Comparison of ENCODE assay signal across 8 mouse cellular contexts in the genomic region with DNA sequence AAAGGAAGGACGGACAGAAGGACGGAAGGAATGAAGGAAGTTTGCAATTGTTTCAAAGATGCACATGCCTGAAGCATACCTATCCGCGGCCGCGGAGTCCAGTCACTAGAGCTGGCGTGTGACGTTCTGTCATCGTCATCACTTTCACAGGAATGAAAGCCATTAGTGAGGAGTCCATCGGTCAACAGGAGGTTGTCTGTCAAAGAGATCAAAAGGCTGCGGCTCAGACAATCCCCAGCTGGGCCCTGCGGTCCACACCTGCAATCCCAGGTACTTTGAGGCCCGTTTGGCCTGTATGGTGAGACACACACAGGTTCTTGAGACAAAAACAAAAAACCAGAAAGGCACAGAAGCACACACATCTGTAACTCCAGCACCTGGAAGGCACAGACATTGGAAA. TPM values are rescaled to one million over a fixed set of nuclear protein-coding genes. Genes with fewer than 3 reads are reported as not detected.
A peak's percentile ranks its signal among the peaks of the same experiment; 100 is the strongest.
DNase-seq lines count a peak whose midpoint lies in the region; ATAC-seq lines count a peak whose summit lies in the region.

No protein-coding gene starts in this region.

- 55% methylated on average over 13 of the region's 13 CpGs for WGBS in heart, embryonic 14.5 days
- 68% methylated on average over 13 of the region's 13 CpGs for WGBS in forebrain, embryonic 12.5 days
- WGBS in kidney, embryonic 16.5 days: 64% methylated on average over 13 of the region's 13 CpGs
- WGBS in midbrain, embryonic 16.5 days: 52% methylated on average over 13 of the region's 13 CpGs

- peak overlapping the region; percentile 90 for H3K4me2 ChIP-seq in heart, embryonic 14.5 days (ENCODE audit: low read length)
- peak overlapping the region; percentile 78 for H3K4me2 ChIP-seq in forebrain, embryonic 12.5 days
- H3K4me2 ChIP-seq in kidney, embryonic 16.5 days (replicated peaks; ENCODE audit: low read depth, low read length): peak overlapping the region; percentile 89
- peak overlapping the region; percentile 59 for H3K4me2 ChIP-seq in midbrain, embryonic 16.5 days (ENCODE audit: low read length)

- H3K4me3 ChIP-seq in heart, embryonic 14.5 days (ENCODE audit: control insufficient read depth in 1 of 2, insufficient read depth in 1 of 2, low read depth in 1 of 2, low read length in 2 of 2): peak overlapping the region in 1 of 2 experiments; percentile 82; a peak in 3 of 4 replicates
- peak overlapping the region; percentile 84 for H3K4me3 ChIP-seq in forebrain, embryonic 12.5 days (replicated peaks)
- peak overlapping the region; percentile 76 for H3K4me3 ChIP-seq in kidney, embryonic 16.5 days (ENCODE audit: low read length)
- peak overlapping the region; percentile 85 for H3K4me3 ChIP-seq in midbrain, embryonic 16.5 days (ENCODE audit: low read depth, low read length)

- H3K4me1 ChIP-seq in heart, embryonic 14.5 days (ENCODE audit: control insufficient read depth in 2 of 2, insufficient read depth in 2 of 2, low read length in 2 of 2): peaks cover 8 to 12% of the 10 kb centered on the region in 2 experiments
- H3K4me1 ChIP-seq in forebrain, embryonic 12.5 days: peaks cover 22% of the 10 kb centered on the region
- peaks cover 19% of the 10 kb centered on the region for H3K4me1 ChIP-seq in kidney, embryonic 16.5 days (ENCODE audit: insufficient read depth, low read length)
- H3K4me1 ChIP-seq in midbrain, embryonic 16.5 days (ENCODE audit: control insufficient read depth, insufficient read depth, low read length): peaks cover 20% of the 10 kb centered on the region

- no peak for DNase-seq in heart, postnatal 4 days
- DNase-seq in urinary bladder, postnatal 14 days (ENCODE audit: low spot score): no peak
- no peak for DNase-seq in thymus, postnatal 36 days
- DNase-seq in layer of hippocampus, adult 9-10 months (ENCODE audit: low spot score): no peak

- H3K27me3 ChIP-seq in heart, embryonic 14.5 days (ENCODE audit: control insufficient read depth, insufficient read depth, low read length): no peaks in the 10 kb centered on the region
- no peaks in the 10 kb centered on the region for H3K27me3 ChIP-seq in forebrain, embryonic 12.5 days
- H3K27me3 ChIP-seq in kidney, embryonic 16.5 days (ENCODE audit: insufficient read depth, low read length): no peaks in the 10 kb centered on the region
- H3K27me3 ChIP-seq in midbrain, embryonic 16.5 days (ENCODE audit: control insufficient read depth, insufficient read depth, low read depth, low read length): no peaks in the 10 kb centered on the region

- peaks cover 26% of the 10 kb centered on the region for H3K36me3 ChIP-seq in heart, embryonic 14.5 days (ENCODE audit: control insufficient read depth, insufficient read depth, low read length)
- H3K36me3 ChIP-seq in forebrain, embryonic 12.5 days (replicated peaks): peaks cover 23% of the 10 kb centered on the region
- peaks cover 13% of the 10 kb centered on the region; the same call in 1 of the 2 replicates for H3K36me3 ChIP-seq in kidney, embryonic 16.5 days (ENCODE audit: insufficient read depth, low read length)
- H3K36me3 ChIP-seq in midbrain, embryonic 16.5 days (ENCODE audit: control insufficient read depth, insufficient read depth, low read length): no peaks in the 10 kb centered on the region

- peak overlapping the region; percentile 98 for H3K9ac ChIP-seq in heart, embryonic 14.5 days (ENCODE audit: low read length)
- peak overlapping the region; percentile 96; the same call in 1 of the 2 replicates for H3K9ac ChIP-seq in forebrain, embryonic 12.5 days
- H3K9ac ChIP-seq in kidney, embryonic 16.5 days (replicated peaks; ENCODE audit: low read length): peak overlapping the region; percentile 57
- H3K9ac ChIP-seq in midbrain, embryonic 16.5 days (ENCODE audit: low read depth, low read length): peak overlapping the region; percentile 46; the same call in 1 of the 2 replicates

- no peaks in the 10 kb centered on the region for H3K9me3 ChIP-seq in heart, embryonic 14.5 days (ENCODE audit: control insufficient read depth, low read length)
- H3K9me3 ChIP-seq in forebrain, embryonic 12.5 days: no peaks in the 10 kb centered on the region
- H3K9me3 ChIP-seq in kidney, embryonic 16.5 days (ENCODE audit: low read length): no peaks in the 10 kb centered on the region
- H3K9me3 ChIP-seq in midbrain, embryonic 16.5 days (replicated peaks; ENCODE audit: control insufficient read depth, low read length, poor library complexity, severe bottlenecking): no peaks in the 10 kb centered on the region

- ATAC-seq in heart, embryonic 14.5 days (ENCODE audit: insufficient number of reproducible peaks, insufficient read depth, low FRiP score, low read depth): no peak
- ATAC-seq in forebrain, embryonic 12.5 days (ENCODE audit: low FRiP score): no peak
- ATAC-seq in kidney, embryonic 16.5 days (ENCODE audit: low FRiP score, low TSS enrichment): no peak
- no peak for ATAC-seq in midbrain, embryonic 16.5 days

- H3K27ac ChIP-seq in heart, embryonic 14.5 days (replicated peaks in 1 of 2; ENCODE audit: control insufficient read depth in 1 of 2, insufficient read depth in 1 of 2, low read depth in 2 of 2, low read length in 2 of 2): no peak overlapping the region
- H3K27ac ChIP-seq in forebrain, embryonic 12.5 days: no peak overlapping the region
- no peak overlapping the region for H3K27ac ChIP-seq in kidney, embryonic 16.5 days (ENCODE audit: low read length)
- H3K27ac ChIP-seq in midbrain, embryonic 16.5 days (ENCODE audit: low read length): no peak overlapping the region

RNA-seq across cellular contexts. Expression of a gene that starts 44.6 kb away (rescaled TPM):
- 6.4 and 7.8 TPM in 2 replicates for polyA plus RNA-seq in heart, embryonic 14.5 days (2014; fragmentation: Nextera tagmentation; extraction: Ambion mirVana)
- 10 to 100 TPM; 13.2 to 14.3 TPM for total RNA-seq in heart, postnatal 4 days (2021)
- polyA plus RNA-seq in forebrain, embryonic 12.5 days (2016; fragmentation: Nextera tagmentation; extraction: Ambion mirVana): 6.1 and 6.9 TPM in 2 replicates
- polyA plus RNA-seq in kidney, embryonic 16.5 days (2015; fragmentation: Nextera tagmentation; extraction: Ambion mirVana): 4.1 and 5.4 TPM in 2 replicates
- polyA plus RNA-seq in midbrain, embryonic 16.5 days (2015; fragmentation: Nextera tagmentation; extraction: Ambion mirVana): 3.5 and 4.1 TPM in 2 replicates

RNA-seq across cellular contexts. Expression of a gene that starts 45.3 kb away (rescaled TPM):
- polyA plus RNA-seq in heart, embryonic 14.5 days (2014; fragmentation: Nextera tagmentation; extraction: Ambion mirVana): 8.4 and 9.6 TPM in 2 replicates
- total RNA-seq in heart, postnatal 4 days (2021): 1 to 10 TPM; 5.5 to 8.7 TPM
- polyA plus RNA-seq in forebrain, embryonic 12.5 days (2016; fragmentation: Nextera tagmentation; extraction: Ambion mirVana): 7.4 and 9.1 TPM in 2 replicates
- 10.3 and 16.3 TPM in 2 replicates for polyA plus RNA-seq in kidney, embryonic 16.5 days (2015; fragmentation: Nextera tagmentation; extraction: Ambion mirVana)
- polyA plus RNA-seq in midbrain, embryonic 16.5 days (2015; fragmentation: Nextera tagmentation; extraction: Ambion mirVana): 21.3 and 23.6 TPM in 2 replicates

Comparison
In these comparisons a context has a peak if more than half of its experiments do, and no peak if none do; other contexts are left out.
1. H3K9ac ChIP-seq: peak in every context shown above with its lines; median percentile 98 in heart, embryonic 14.5 days; 96 in forebrain, embryonic 12.5 days; 57 in kidney, embryonic 16.5 days; 46 in midbrain, embryonic 16.5 days.